Mouse (Mus musculus): Measurements from ENCODE around the gene Creld2.
"Not testable (repeated sequence)": the region's sequence is repeated elsewhere in the genome, so short reads cannot be mapped to it uniquely, and the experiment has no call there.

Gene Creld2

GRCm38 (mm10) chr15:88819026-88819905 lies at the start of gene Creld2, which contains the start of gene Alg12:
TSS of gene Creld2 (plus strand) at chr15:88819646.
TSS of gene Alg12 (minus strand) at chr15:88819318.
- peak; percentile 100 for DNase-seq

GRCm38 (mm10) chr15:88774630-88775029 lies 44.8 kb upstream of the Creld2 start:
- not testable (repeated sequence) for DNase-seq

GRCm38 (mm10) chr15:88792140-88792850 lies 27.2 kb upstream of the Creld2 start:
- no peak for DNase-seq

GRCm38 (mm10) chr15:88794729-88795128 lies 24.7 kb upstream of the Creld2 start:
- not testable (repeated sequence) for DNase-seq

- DNase-seq, result no peak
These were observed 19.5 kb upstream of the Creld2 start for GRCm38 (mm10) chr15:88799950-88800371.

GRCm38 (mm10) chr15:88800921-88801354 lies 18.5 kb upstream of the Creld2 start:
- DNase-seq, result no peak

GRCm38 (mm10) chr15:88801903-88802302 lies 17.5 kb upstream of the Creld2 start:
- DNase-seq, result no peak

GRCm38 (mm10) chr15:88802348-88802747 lies 17.1 kb upstream of the Creld2 start:
- no peak for DNase-seq

GRCm38 (mm10) chr15:88808121-88808520 lies 11.3 kb upstream of the Creld2 start:
- DNase-seq, result no peak

GRCm38 (mm10) chr15:88810369-88810768 lies 9.1 kb upstream of the Creld2 start:
- DNase-seq, result no peak

GRCm38 (mm10) chr15:88813262-88813661 lies 6.2 kb upstream of the Creld2 start:
- DNase-seq, result no peak

- not testable (repeated sequence) for DNase-seq
These were observed 5.6 kb upstream of the Creld2 start for GRCm38 (mm10) chr15:88813873-88814272.

GRCm38 (mm10) chr15:88814411-88815047 lies 4.9 kb upstream of the Creld2 start:
- DNase-seq, result no peak

GRCm38 (mm10) chr15:88815196-88815700 lies 4.2 kb upstream of the Creld2 start:
- no peak for DNase-seq

- DNase-seq, result no peak
These were observed 459 bp downstream of the Creld2 start for GRCm38 (mm10) chr15:88819906-88820303.

GRCm38 (mm10) chr15:88821403-88821802 lies 2.0 kb downstream of the Creld2 start:
- DNase-seq, result no peak

- no peak for DNase-seq
These were observed 3.1 kb downstream of the Creld2 start for GRCm38 (mm10) chr15:88822513-88822912.

GRCm38 (mm10) chr15:88823376-88823775 lies 3.9 kb downstream of the Creld2 start:
- DNase-seq, result no peak

GRCm38 (mm10) chr15:88827466-88827865 lies 8.0 kb downstream of the Creld2 start:
- DNase-seq, result no peak

GRCm38 (mm10) chr15:88827991-88828799 lies 8.7 kb downstream of the Creld2 start:
- peak; percentile 67 for DNase-seq

- DNase-seq, result peak; percentile 87
These were observed 9.6 kb downstream of the Creld2 start for GRCm38 (mm10) chr15:88828800-88829705.
